Mouse (Mus musculus) layer of hippocampus, adult 2 months (tissue): ENCODE results near the gene B3gnt4. TPM values are rescaled to one million over a fixed set of nuclear protein-coding genes. Genes with fewer than 3 reads are reported as not detected.
"Not testable (repeated sequence)": the region's sequence is repeated elsewhere in the genome, so short reads cannot be mapped to it uniquely, and the experiment has no call there.

ENCODE experiments used
- DNase-seq, 2 experiments: peaks; one replicate each; pipeline ENCODE4 v3.0.0; 2022; ENCODE audit warnings: low spot score in 2 of 2
- H3K27ac ChIP-seq: fragments of 200-600 bp; 2 replicates; pipeline ENCODE4 v1.8.1; 2022
- H3K4me3 ChIP-seq: fragments of 200-600 bp; 2 replicates; pipeline ENCODE4 v1.8.1; 2022; ENCODE audit warnings: mild to moderate bottlenecking
- CTCF ChIP-seq: fragments of 200-600 bp; conservative IDR thresholded peaks from 2 replicates; pipeline ENCODE4 v1.8.1; 2022; ENCODE audit warnings: antibody characterized with exemption, mild to moderate bottlenecking, moderate library complexity
- long read RNA-seq, 2 experiments: library from polyadenylated mRNA; stranded (forward); transcript quantifications; one replicate each; pipeline ENCODE4 v2.0.0; 2021; ENCODE audit warnings: borderline mapping rate in 2 of 2
- total RNA-seq, 2 experiments: library from RNA; stranded (reverse); gene quantifications; 2 replicates each; pipeline ENCODE4 v1.2.3; 2021

The B3gnt4 gene
- total RNA-seq = 1 to 10 TPM; 1.2 TPM
- long read RNA-seq, experiment 1 = 0 reads
- long read RNA-seq, experiment 2 = 0 reads

GRCm38 (mm10) chr5:123510160-123510559 is at the start of gene B3gnt4:
TSS of gene B3gnt4 (plus strand) at chr5:123510460.
- Histone ChIP-seq H3K27ac (no peak within 1 kb of the TSS), H3K4me3 (no peak within 1 kb of the TSS)
- DNase-seq = no peak
- TF ChIP-seq CTCF = no peak

- no peak overlapping the region for H3K27ac ChIP-seq
- 0 out of 2 replicates have a peak, but pooled peaks have one; percentile 14 for TF ChIP-seq CTCF
- no peak for DNase-seq
- no peak overlapping the region for H3K4me3 ChIP-seq
Observed at GRCm38 (mm10) chr5:123461420-123461819, 48.8 kb upstream of the B3gnt4 start.

GRCm38 (mm10) chr5:123464638-123465037 is 45.6 kb upstream of the B3gnt4 start:
- no peak overlapping the region for H3K4me3 ChIP-seq
- no peak for TF ChIP-seq CTCF
- DNase-seq = no peak
- no peak overlapping the region for H3K27ac ChIP-seq

- no peak for DNase-seq
- no peak overlapping the region for H3K4me3 ChIP-seq
- H3K27ac ChIP-seq = no peak overlapping the region
- TF ChIP-seq CTCF = no peak
Observed at GRCm38 (mm10) chr5:123470784-123471400, 39.4 kb upstream of the B3gnt4 start.

GRCm38 (mm10) chr5:123473817-123474216 is 36.4 kb upstream of the B3gnt4 start:
- no peak for TF ChIP-seq CTCF
- Histone ChIP-seq H3K4me3 (no peak overlapping the region), H3K27ac (no peak overlapping the region)
- no peak for DNase-seq

- no peak for TF ChIP-seq CTCF
- H3K4me3 ChIP-seq = no peak overlapping the region
- DNase-seq = no peak
- no peak overlapping the region for H3K27ac ChIP-seq
Observed at GRCm38 (mm10) chr5:123487659-123488395, 22.4 kb upstream of the B3gnt4 start.

GRCm38 (mm10) chr5:123489112-123489785 is 21.0 kb upstream of the B3gnt4 start, which contains the start of the genes Lrrc43 and Il31:
TSS of gene Lrrc43 (plus strand) at chr5:123489305.
TSS of gene Il31 (minus strand) at chr5:123489489.
- no peak within 1 kb of the TSS for H3K27ac ChIP-seq
- TF ChIP-seq CTCF = no peak
- H3K4me3 ChIP-seq = peak within 1 kb of the TSS; percentile 6; the same call in 1 of the 2 replicates
- no peak for DNase-seq

- no peak overlapping the region for H3K4me3 ChIP-seq
- H3K27ac ChIP-seq = no peak overlapping the region
- no peak for DNase-seq
- TF ChIP-seq CTCF = no peak
Observed at GRCm38 (mm10) chr5:123489935-123490334, 20.3 kb upstream of the B3gnt4 start.

GRCm38 (mm10) chr5:123499717-123500116 is 10.5 kb upstream of the B3gnt4 start:
- Histone ChIP-seq H3K27ac (no peak overlapping the region), H3K4me3 (no peak overlapping the region)
- peak; percentile 80 for TF ChIP-seq CTCF
- DNase-seq = peak; percentile 64

GRCm38 (mm10) chr5:123501973-123502372 is 8.3 kb upstream of the B3gnt4 start:
- no peak for DNase-seq
- no peak for TF ChIP-seq CTCF
- H3K27ac ChIP-seq = no peak overlapping the region
- H3K4me3 ChIP-seq = no peak overlapping the region

GRCm38 (mm10) chr5:123507936-123508723 is 2.1 kb upstream of the B3gnt4 start:
- DNase-seq = peak; percentile 79 to 84
- Histone ChIP-seq H3K4me3 (peak overlapping the region; percentile 56), H3K27ac (no peak overlapping the region)
- peak; percentile 57 for TF ChIP-seq CTCF

- DNase-seq = no peak
- TF ChIP-seq CTCF = no peak
- Histone ChIP-seq H3K4me3 (peak overlapping the region; percentile 56), H3K27ac (no peak overlapping the region)
Observed at GRCm38 (mm10) chr5:123508921-123509320, 1.3 kb upstream of the B3gnt4 start.

GRCm38 (mm10) chr5:123511426-123511825 is 1.2 kb downstream of the B3gnt4 start:
- H3K27ac ChIP-seq, DNase-seq, H3K4me3 ChIP-seq: not testable (repeated sequence)
